Mouse (Mus musculus) heart, embryonic 16.5 days (tissue): ENCODE measurements around the gene Gpsm2. TPM values are rescaled to one million over a fixed set of nuclear protein-coding genes. Genes with fewer than 3 reads are reported as not detected.
A peak's percentile ranks its signal among the peaks of the same experiment; 100 is the strongest.

Source experiments
- ATAC-seq: fragments of 200-750 bp; cut with Nextera tagmentation; replicated peaks from 2 replicates; pipeline ENCODE4 v1.8.0; 2017; ENCODE audit warnings: moderate number of reproducible peaks; ENCODE audit not compliant: insufficient read depth, low FRiP score; ENCODE audit errors: extremely low read depth
- H3K27ac ChIP-seq: fragments of 300-500 bp; sonication (generic); 2 replicates; pipeline ENCODE4 v1.5.1; 2014; ENCODE audit warnings: mild to moderate bottlenecking, low read length, control low read depth, moderate library complexity
- H3K27me3 ChIP-seq: fragments of 300-500 bp; sonication (generic); 2 replicates; pipeline ENCODE4 v1.6.1; 2014; ENCODE audit warnings: low read length, mixed read lengths; ENCODE audit not compliant: control insufficient read depth, insufficient read depth
- H3K36me3 ChIP-seq: fragments of 300-500 bp; sonication (generic); 2 replicates; pipeline ENCODE4 v1.6.1; 2014; ENCODE audit not compliant: control insufficient read depth, insufficient read depth
- H3K4me1 ChIP-seq: fragments of 300-500 bp; sonication (generic); 2 replicates; pipeline ENCODE4 v1.6.1; 2014; ENCODE audit warnings: low read length, mixed read lengths; ENCODE audit not compliant: control insufficient read depth, insufficient read depth
- H3K4me2 ChIP-seq: fragments of 300-500 bp; sonication (generic); 2 replicates; pipeline ENCODE4 v1.6.1; 2014; ENCODE audit warnings: low read depth, mild to moderate bottlenecking, control low read depth, low read length
- H3K4me3 ChIP-seq: fragments of 300-500 bp; sonication (generic); 2 replicates; pipeline ENCODE4 v1.5.1; 2014; ENCODE audit warnings: mild to moderate bottlenecking, control low read depth, low read length
- H3K9ac ChIP-seq: fragments of 300-500 bp; sonication (generic); 2 replicates; pipeline ENCODE4 v1.6.1; 2014; ENCODE audit warnings: low read length, control low read depth
- H3K9me3 ChIP-seq: fragments of 300-500 bp; sonication (generic); replicated peaks from 2 replicates; pipeline ENCODE4 v1.6.1; 2016; ENCODE audit warnings: low read length; ENCODE audit not compliant: control insufficient read depth
- WGBS: fragments of 180-500 bp; shearing (Covaris S2); extraction: QIAGEN DNeasy Blood & Tissue Kit; methylation state at CpG from one replicate; pipeline ENCODE4 v1.1.7; 2014; 5-methylcytosine and 5-hydroxymethylcytosine counted together
- polyA plus RNA-seq: library from polyadenylated mRNA; unstranded; fragments of >200 nt; fragmentation: Nextera tagmentation; extraction: Ambion mirVana; gene quantifications from 2 replicates; pipeline ENCODE4 v1.2.1, GENCODE M21; 2015

Gpsm2 gene
- polyA plus RNA-seq, 1 experiment from 2014 or later, result 28.9 TPM

- H3K4me2 ChIP-seq, result no peak overlapping the region
- H3K36me3 ChIP-seq, result no peaks in the 10 kb centered on the region
- H3K4me1 ChIP-seq, result no peaks in the 10 kb centered on the region
- no peak overlapping the region for H3K4me3 ChIP-seq
- H3K9me3 ChIP-seq, result no peaks in the 10 kb centered on the region
- no peak overlapping the region for H3K9ac ChIP-seq
- 67% methylated on average over 11 of the region's 11 CpGs for WGBS
- H3K27me3 ChIP-seq, result peaks cover 5% of the 10 kb centered on the region; the same call in 1 of the 2 replicates
- no peak for ATAC-seq
- peak overlapping the region; percentile 43; the same call in 1 of the 2 replicates for H3K27ac ChIP-seq
Observed at GRCm38 (mm10) chr3:108759566-108760420, 37.7 kb upstream of the Gpsm2 start.

- no peak overlapping the region for H3K9ac ChIP-seq
- WGBS, result 54% methylated on average over 9 of the region's 9 CpGs
Observed at GRCm38 (mm10) chr3:108757570-108757969, 35.5 kb upstream of the Gpsm2 start.

GRCm38 (mm10) chr3:108756131-108756530 lies 34.0 kb upstream of the Gpsm2 start:
- H3K27ac ChIP-seq, result no peak overlapping the region
- WGBS, result 74% methylated on average over 1 of the region's 1 CpGs

More at GRCm38 (mm10) chr3:108757570-108757969, 35.5 kb upstream of the Gpsm2 start:
- no peak for ATAC-seq
- H3K9me3 ChIP-seq, result no peaks in the 10 kb centered on the region
- H3K27me3 ChIP-seq, result peaks cover 2% of the 10 kb centered on the region; the same call in 1 of the 2 replicates
- H3K4me2 ChIP-seq, result no peak overlapping the region
- H3K4me3 ChIP-seq, result no peak overlapping the region
- H3K4me1 ChIP-seq, result no peaks in the 10 kb centered on the region
- H3K27ac ChIP-seq, result no peak overlapping the region
- H3K36me3 ChIP-seq, result no peaks in the 10 kb centered on the region

GRCm38 (mm10) chr3:108755542-108755941 lies 33.4 kb upstream of the Gpsm2 start:
- H3K27me3 ChIP-seq, result peaks cover 2% of the 10 kb centered on the region; the same call in 1 of the 2 replicates
- no peak overlapping the region for H3K4me2 ChIP-seq
- H3K4me1 ChIP-seq, result no peaks in the 10 kb centered on the region
- 86% methylated on average over 2 of the region's 2 CpGs for WGBS
- no peak overlapping the region for H3K27ac ChIP-seq
- no peak overlapping the region for H3K9ac ChIP-seq
- H3K4me3 ChIP-seq, result no peak overlapping the region
- H3K36me3 ChIP-seq, result no peaks in the 10 kb centered on the region
- no peak for ATAC-seq
- H3K9me3 ChIP-seq, result no peaks in the 10 kb centered on the region

More at GRCm38 (mm10) chr3:108756131-108756530, 34.0 kb upstream of the Gpsm2 start:
- H3K9me3 ChIP-seq, result no peaks in the 10 kb centered on the region
- no peaks in the 10 kb centered on the region for H3K36me3 ChIP-seq
- H3K9ac ChIP-seq, result no peak overlapping the region
- H3K4me3 ChIP-seq, result no peak overlapping the region
- no peaks in the 10 kb centered on the region for H3K4me1 ChIP-seq
- no peak for ATAC-seq
- H3K4me2 ChIP-seq, result no peak overlapping the region
- peaks cover 2% of the 10 kb centered on the region; the same call in 1 of the 2 replicates for H3K27me3 ChIP-seq

- Histone ChIP-seq H3K27me3 (peaks cover 2% of the 10 kb centered on the region; the same call in 1 of the 2 replicates), H3K9me3 (no peaks in the 10 kb centered on the region), H3K4me2 (no peak overlapping the region), H3K4me3 (no peak overlapping the region), H3K36me3 (no peaks in the 10 kb centered on the region), H3K9ac (no peak overlapping the region), H3K27ac (no peak overlapping the region), H3K4me1 (no peaks in the 10 kb centered on the region)
- no peak for ATAC-seq
- WGBS, result 83% methylated on average over 1 of the region's 1 CpGs
Observed at GRCm38 (mm10) chr3:108754541-108754940, 32.4 kb upstream of the Gpsm2 start.

GRCm38 (mm10) chr3:108751691-108752090 lies 29.6 kb upstream of the Gpsm2 start:
- no peak overlapping the region for H3K9ac ChIP-seq
- no peak overlapping the region for H3K4me2 ChIP-seq
- no peaks in the 10 kb centered on the region for H3K36me3 ChIP-seq
- H3K27me3 ChIP-seq, result peaks cover 2% of the 10 kb centered on the region; the same call in 1 of the 2 replicates
- ATAC-seq, result no peak
- WGBS, result 53% methylated on average over 6 of the region's 6 CpGs
- no peak overlapping the region; the same call in 1 of the 2 replicates for H3K27ac ChIP-seq
- H3K4me1 ChIP-seq, result no peaks in the 10 kb centered on the region
- H3K4me3 ChIP-seq, result no peak overlapping the region
- H3K9me3 ChIP-seq, result no peaks in the 10 kb centered on the region

- H3K27me3 ChIP-seq, result peaks cover 2% of the 10 kb centered on the region; the same call in 1 of the 2 replicates
- H3K9me3 ChIP-seq, result no peaks in the 10 kb centered on the region
- no peaks in the 10 kb centered on the region for H3K36me3 ChIP-seq
- H3K4me2 ChIP-seq, result no peak overlapping the region
- H3K4me3 ChIP-seq, result no peak overlapping the region
- ATAC-seq, result no peak; the same call in 1 of the 2 replicates
- no peak overlapping the region for H3K27ac ChIP-seq
- 64% methylated on average over 6 of the region's 6 CpGs for WGBS
- no peaks in the 10 kb centered on the region for H3K4me1 ChIP-seq
- no peak overlapping the region for H3K9ac ChIP-seq
Observed at GRCm38 (mm10) chr3:108751061-108751460, 29.0 kb upstream of the Gpsm2 start.

- H3K9me3 ChIP-seq, result no peaks in the 10 kb centered on the region
- H3K4me2 ChIP-seq, result no peak overlapping the region
- no peak for ATAC-seq
- H3K27ac ChIP-seq, result no peak overlapping the region
- no peaks in the 10 kb centered on the region; the same call in 1 of the 2 replicates for H3K27me3 ChIP-seq
- no peaks in the 10 kb centered on the region for H3K4me1 ChIP-seq
- no peak overlapping the region for H3K4me3 ChIP-seq
- H3K36me3 ChIP-seq, result no peaks in the 10 kb centered on the region
- 84% methylated on average over 4 of the region's 4 CpGs for WGBS
- H3K9ac ChIP-seq, result no peak overlapping the region
Observed at GRCm38 (mm10) chr3:108744060-108744459, 22.0 kb upstream of the Gpsm2 start.

- H3K9ac ChIP-seq, result no peak within 1 kb of the TSS
- H3K4me2 ChIP-seq, result no peak within 1 kb of the TSS
- no peak for ATAC-seq
- peaks cover 2% of the 10 kb centered on the region for H3K27me3 ChIP-seq
- no peaks in the 10 kb centered on the region for H3K36me3 ChIP-seq
- H3K9me3 ChIP-seq, result no peaks in the 10 kb centered on the region
- H3K4me1 ChIP-seq, result no peaks in the 10 kb centered on the region
- H3K4me3 ChIP-seq, result no peak within 1 kb of the TSS
- no peak within 1 kb of the TSS for H3K27ac ChIP-seq
- 54% methylated on average over 8 of the region's 8 CpGs for WGBS
Observed at GRCm38 (mm10) chr3:108739045-108739708, 17.1 kb upstream of the Gpsm2 start, which contains the start of gene Aknad1. Gene Aknad1 (plus strand): TSS chr3:108739658.
